Mouse (Mus musculus) neural tube, embryonic 12.5 days (tissue): ENCODE measurements around the gene Zfp618. TPM values are rescaled to one million over a fixed set of nuclear protein-coding genes. Genes with fewer than 3 reads are reported as not detected.

Experiments
- ATAC-seq: fragments of 200-750 bp; cut with Nextera tagmentation; 2 replicates; pipeline ENCODE4 v1.8.0; 2017; ENCODE audit warnings: low read depth, mild to moderate bottlenecking, moderate TSS enrichment, moderate library complexity; ENCODE audit not compliant: low FRiP score
- H3K27ac ChIP-seq: fragments of 300-500 bp; sonication (generic); 2 replicates; pipeline ENCODE4 v1.5.1; 2016
- H3K27me3 ChIP-seq: fragments of 300-500 bp; sonication (generic); replicated peaks from 2 replicates; pipeline ENCODE4 v1.6.1; 2016; ENCODE audit warnings: mild to moderate bottlenecking
- H3K36me3 ChIP-seq: fragments of 300-500 bp; sonication (generic); 2 replicates; pipeline ENCODE4 v1.6.1; 2016; ENCODE audit warnings: mild to moderate bottlenecking
- H3K4me1 ChIP-seq: fragments of 300-500 bp; sonication (generic); 2 replicates; pipeline ENCODE4 v1.6.1; 2016
- H3K4me2 ChIP-seq: fragments of 300-500 bp; sonication (generic); replicated peaks from 2 replicates; pipeline ENCODE4 v1.6.1; 2016; ENCODE audit warnings: mild to moderate bottlenecking
- H3K4me3 ChIP-seq: fragments of 300-500 bp; sonication (generic); 2 replicates; pipeline ENCODE4 v1.5.1; 2016
- H3K9ac ChIP-seq: fragments of 300-500 bp; sonication (generic); 2 replicates; pipeline ENCODE4 v1.6.1; 2016; ENCODE audit warnings: mild to moderate bottlenecking
- H3K9me3 ChIP-seq: fragments of 300-500 bp; sonication (generic); 2 replicates; pipeline ENCODE4 v1.6.1; 2016; ENCODE audit warnings: mild to moderate bottlenecking
- WGBS: fragments of 180-500 bp; shearing (Covaris S2); methylation state at CpG from one replicate; pipeline ENCODE4 v1.1.7; 2016; 5-methylcytosine and 5-hydroxymethylcytosine counted together
- polyA plus RNA-seq: library from polyadenylated mRNA; unstranded; fragments of >200 nt; fragmentation: Nextera tagmentation; extraction: Ambion mirVana; gene quantifications from 2 replicates; pipeline ENCODE4 v1.2.1, GENCODE M21; 2016

The Zfp618 gene
- polyA plus RNA-seq, 1 experiment from 2014 or later, result 46.7 TPM

DNA sequence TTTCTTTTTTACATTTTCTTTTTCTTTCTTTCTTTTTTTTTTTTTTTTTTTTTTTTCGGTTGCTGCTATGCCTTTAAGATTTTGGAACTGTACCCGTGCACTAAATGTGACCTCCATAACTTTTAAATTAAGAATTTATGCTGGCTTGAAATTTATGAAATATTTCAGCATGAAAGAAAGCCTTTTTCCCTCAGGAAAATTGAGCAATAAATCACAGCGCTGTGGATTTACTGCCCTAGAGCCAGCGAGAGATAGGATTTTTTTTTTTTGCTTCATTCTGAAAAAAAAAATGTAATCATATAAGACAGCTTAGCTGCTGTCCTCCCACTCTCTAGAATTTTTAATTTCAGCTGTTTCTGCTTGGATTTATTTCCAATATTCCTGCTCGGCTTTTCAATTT is 92.2 kb downstream of the Zfp618 start:
- WGBS, result 49% methylated on average over 5 of the region's 5 CpGs
- Histone ChIP-seq H3K27ac (no peak overlapping the region), H3K4me1 (peaks cover 27% of the 10 kb centered on the region), H3K4me2 (no peak overlapping the region), H3K4me3 (no peak overlapping the region), H3K9me3 (no peaks in the 10 kb centered on the region), H3K36me3 (0 out of 2 replicates have a peak, but pooled peaks cover under 1% of the 10 kb centered on the region), H3K9ac (no peak overlapping the region), H3K27me3 (no peaks in the 10 kb centered on the region)
- no peak for ATAC-seq

DNA sequence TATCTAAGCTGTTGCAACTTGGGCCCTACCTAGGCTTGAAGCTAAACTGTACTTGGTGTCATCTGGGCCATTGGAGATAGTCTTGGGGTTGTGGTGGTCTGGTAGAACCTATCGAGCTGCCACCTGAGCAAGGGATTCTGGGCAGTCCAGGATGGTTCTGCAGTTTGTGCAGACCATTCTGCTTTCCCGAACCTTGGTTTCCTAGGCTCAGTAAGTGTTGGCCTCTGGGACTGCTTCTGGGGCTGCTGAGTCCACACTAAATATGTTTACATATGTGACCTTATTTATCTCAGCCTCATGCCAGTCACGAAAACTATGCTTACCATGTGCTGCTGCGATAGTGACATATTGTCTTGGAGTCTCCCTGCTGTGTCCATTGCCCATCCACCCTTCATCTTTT is 93.3 kb downstream of the Zfp618 start:
- Histone ChIP-seq H3K4me2 (no peak overlapping the region), H3K36me3 (0 out of 2 replicates have a peak, but pooled peaks cover 6% of the 10 kb centered on the region), H3K4me1 (peaks cover 27% of the 10 kb centered on the region), H3K27ac (no peak overlapping the region), H3K4me3 (no peak overlapping the region), H3K27me3 (no peaks in the 10 kb centered on the region), H3K9ac (no peak overlapping the region), H3K9me3 (no peaks in the 10 kb centered on the region)
- WGBS, result 95% methylated on average over 4 of the region's 4 CpGs
- ATAC-seq, result no peak

DNA sequence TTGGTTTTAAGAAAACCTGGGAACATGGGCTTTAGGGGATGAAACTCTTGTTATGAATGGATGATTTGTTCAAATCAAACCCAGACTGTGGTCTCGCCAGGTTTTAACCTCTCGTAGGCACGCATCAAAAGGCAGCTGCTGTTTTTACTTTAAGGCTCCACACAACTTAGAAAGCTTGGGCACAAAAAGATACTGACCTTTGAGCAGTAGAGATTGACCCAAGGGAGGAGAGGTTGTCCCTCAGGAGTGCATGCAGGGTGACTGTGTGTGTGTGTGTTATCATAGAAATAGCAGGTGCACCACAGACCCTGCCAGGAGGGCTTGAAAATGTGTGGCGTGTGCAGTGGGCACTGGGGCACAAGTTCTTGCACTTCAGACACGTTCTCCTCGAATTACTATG is 95.0 kb downstream of the Zfp618 start:
- H3K27ac ChIP-seq, result no peak overlapping the region
- no peaks in the 10 kb centered on the region for H3K27me3 ChIP-seq
- ATAC-seq, result no peak
- no peak overlapping the region for H3K4me2 ChIP-seq
- peaks cover 27% of the 10 kb centered on the region for H3K4me1 ChIP-seq
- H3K36me3 ChIP-seq, result 0 out of 2 replicates have a peak, but pooled peaks cover 6% of the 10 kb centered on the region
- no peaks in the 10 kb centered on the region for H3K9me3 ChIP-seq
- H3K4me3 ChIP-seq, result no peak overlapping the region
- no peak overlapping the region for H3K9ac ChIP-seq
- 74% methylated on average over 6 of the region's 6 CpGs for WGBS

DNA sequence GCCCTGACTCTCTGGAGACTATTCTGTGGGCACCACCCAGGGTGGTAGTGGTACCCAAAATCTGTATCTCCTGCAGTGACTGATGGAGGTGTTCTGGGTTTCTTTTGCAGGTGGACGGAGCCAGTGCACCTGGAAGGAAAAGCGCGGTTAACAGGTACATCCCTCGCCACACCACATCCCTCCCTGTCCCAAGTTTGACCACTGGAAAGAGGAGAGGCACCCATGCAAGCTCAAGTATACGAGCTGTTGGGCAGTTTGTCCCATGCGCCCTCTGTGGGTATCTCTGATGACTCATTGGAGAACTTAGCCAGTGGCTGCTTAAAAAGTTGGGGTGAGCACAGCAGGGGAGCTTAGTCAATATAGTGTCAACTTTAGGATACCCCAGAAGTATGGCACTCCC is 96.0 kb downstream of the Zfp618 start:
- Histone ChIP-seq H3K9ac (no peak overlapping the region), H3K27me3 (no peaks in the 10 kb centered on the region), H3K4me3 (no peak overlapping the region), H3K9me3 (no peaks in the 10 kb centered on the region), H3K27ac (peak overlapping the region; percentile 15; the same call in 1 of the 2 replicates), H3K4me1 (peaks cover 24% of the 10 kb centered on the region), H3K36me3 (0 out of 2 replicates have a peak, but pooled peaks cover 6% of the 10 kb centered on the region), H3K4me2 (no peak overlapping the region)
- no peak for ATAC-seq
- 94% methylated on average over 6 of the region's 6 CpGs for WGBS

DNA sequence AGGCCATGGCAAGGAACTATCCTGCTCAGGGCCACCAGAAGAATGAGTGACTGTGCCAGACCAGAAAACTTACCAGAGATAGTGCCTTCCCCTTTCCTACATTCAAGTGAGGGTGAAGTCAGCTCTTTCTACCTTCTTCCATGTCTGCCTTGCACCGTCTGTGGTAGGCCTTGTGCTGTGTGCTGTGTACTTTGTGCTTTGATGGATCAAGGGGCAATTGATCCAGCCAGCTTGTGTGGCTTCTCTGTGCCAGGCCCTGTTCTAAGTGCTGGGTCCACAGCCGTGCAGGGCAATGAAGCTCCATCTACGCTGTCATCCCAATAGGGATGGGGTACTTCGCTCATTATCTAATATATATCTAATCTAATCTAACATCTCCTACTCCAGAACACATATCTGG is 98.0 kb downstream of the Zfp618 start:
- ATAC-seq, result no peak
- Histone ChIP-seq H3K9ac (no peak overlapping the region), H3K36me3 (0 out of 2 replicates have a peak, but pooled peaks cover 6% of the 10 kb centered on the region), H3K27me3 (no peaks in the 10 kb centered on the region), H3K9me3 (no peaks in the 10 kb centered on the region), H3K4me3 (no peak overlapping the region), H3K4me1 (peaks cover 15% of the 10 kb centered on the region), H3K4me2 (no peak overlapping the region), H3K27ac (no peak overlapping the region)
- WGBS, result 96% methylated on average over 4 of the region's 4 CpGs

DNA sequence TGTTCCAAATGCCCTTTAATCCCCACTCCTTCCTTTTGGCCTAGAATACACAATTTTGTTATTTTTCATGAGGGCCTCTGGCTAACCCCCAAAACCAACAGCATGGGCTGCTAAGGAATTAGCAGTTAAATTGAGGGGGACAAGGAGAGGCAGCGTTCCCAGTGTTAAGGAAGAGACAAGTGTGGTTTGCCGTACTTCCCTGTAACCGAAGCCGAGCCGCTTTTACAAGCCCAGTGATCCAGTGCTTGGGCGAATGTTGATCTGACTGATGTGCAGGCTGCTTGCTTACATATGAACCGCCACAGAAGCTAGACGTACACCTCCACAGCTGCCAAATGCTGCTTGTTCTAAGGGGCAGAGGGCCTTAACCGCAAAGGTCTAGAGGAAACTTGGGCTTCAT is 99.5 kb downstream of the Zfp618 start:
- 96% methylated on average over 9 of the region's 9 CpGs for WGBS
- Histone ChIP-seq H3K9me3 (no peaks in the 10 kb centered on the region), H3K36me3 (0 out of 2 replicates have a peak, but pooled peaks cover 6% of the 10 kb centered on the region), H3K4me1 (peaks cover 11% of the 10 kb centered on the region), H3K27me3 (no peaks in the 10 kb centered on the region), H3K27ac (no peak overlapping the region), H3K4me3 (no peak overlapping the region), H3K4me2 (no peak overlapping the region), H3K9ac (no peak overlapping the region)
- ATAC-seq, result no peak

DNA sequence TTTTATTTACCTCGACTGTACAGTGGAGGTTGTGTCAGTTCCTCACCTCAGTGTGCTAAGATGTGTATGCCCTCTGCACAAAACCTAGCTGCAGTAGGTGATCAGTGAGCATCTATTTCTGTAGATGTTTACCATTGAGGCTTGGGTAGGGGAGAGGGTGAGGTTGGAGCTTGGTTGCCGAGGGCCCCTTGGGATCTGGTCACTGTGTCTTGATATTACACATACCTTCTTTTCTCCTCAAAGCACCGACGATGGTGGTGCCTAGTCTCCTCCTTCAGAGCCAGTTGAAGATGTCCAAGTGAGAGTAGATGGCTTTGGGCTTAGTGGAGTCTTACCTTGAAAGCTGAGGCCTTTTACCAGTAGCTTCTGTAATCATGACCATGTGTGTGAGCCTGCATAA is 101.4 kb downstream of the Zfp618 start:
- 92% methylated on average over 4 of the region's 4 CpGs for WGBS
- Histone ChIP-seq H3K9me3 (no peaks in the 10 kb centered on the region), H3K9ac (no peak overlapping the region), H3K36me3 (0 out of 2 replicates have a peak, but pooled peaks cover 6% of the 10 kb centered on the region), H3K4me2 (no peak overlapping the region), H3K27ac (no peak overlapping the region), H3K4me3 (no peak overlapping the region), H3K4me1 (0 out of 2 replicates have a peak, but pooled peaks cover 3% of the 10 kb centered on the region), H3K27me3 (no peaks in the 10 kb centered on the region)
- no peak for ATAC-seq

DNA sequence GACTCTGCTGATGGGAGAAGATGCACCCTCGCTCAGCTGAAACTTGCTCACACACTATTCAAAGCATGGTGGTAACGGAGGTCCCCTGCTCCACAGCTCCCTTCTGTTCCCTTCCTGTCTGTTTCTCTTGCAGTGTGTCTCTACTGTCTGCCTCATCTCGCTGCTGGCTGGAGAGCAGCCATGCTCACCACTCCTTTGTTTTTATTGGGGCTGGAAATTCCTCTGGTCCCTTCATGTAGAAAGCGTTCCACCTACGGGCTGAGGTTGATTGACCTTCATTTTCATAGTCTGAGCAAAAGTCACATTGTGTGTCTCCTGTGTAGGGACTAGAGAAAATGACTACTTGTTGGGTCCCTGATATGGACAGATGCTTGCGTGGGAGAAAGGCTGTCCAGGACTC is 102.4 kb downstream of the Zfp618 start:
- Histone ChIP-seq H3K36me3 (0 out of 2 replicates have a peak, but pooled peaks cover 3% of the 10 kb centered on the region), H3K4me2 (no peak overlapping the region), H3K4me1 (0 out of 2 replicates have a peak, but pooled peaks cover 3% of the 10 kb centered on the region), H3K9me3 (no peaks in the 10 kb centered on the region), H3K27me3 (no peaks in the 10 kb centered on the region), H3K9ac (no peak overlapping the region), H3K4me3 (no peak overlapping the region), H3K27ac (no peak overlapping the region)
- ATAC-seq, result no peak
- 84% methylated on average over 6 of the region's 6 CpGs for WGBS

DNA sequence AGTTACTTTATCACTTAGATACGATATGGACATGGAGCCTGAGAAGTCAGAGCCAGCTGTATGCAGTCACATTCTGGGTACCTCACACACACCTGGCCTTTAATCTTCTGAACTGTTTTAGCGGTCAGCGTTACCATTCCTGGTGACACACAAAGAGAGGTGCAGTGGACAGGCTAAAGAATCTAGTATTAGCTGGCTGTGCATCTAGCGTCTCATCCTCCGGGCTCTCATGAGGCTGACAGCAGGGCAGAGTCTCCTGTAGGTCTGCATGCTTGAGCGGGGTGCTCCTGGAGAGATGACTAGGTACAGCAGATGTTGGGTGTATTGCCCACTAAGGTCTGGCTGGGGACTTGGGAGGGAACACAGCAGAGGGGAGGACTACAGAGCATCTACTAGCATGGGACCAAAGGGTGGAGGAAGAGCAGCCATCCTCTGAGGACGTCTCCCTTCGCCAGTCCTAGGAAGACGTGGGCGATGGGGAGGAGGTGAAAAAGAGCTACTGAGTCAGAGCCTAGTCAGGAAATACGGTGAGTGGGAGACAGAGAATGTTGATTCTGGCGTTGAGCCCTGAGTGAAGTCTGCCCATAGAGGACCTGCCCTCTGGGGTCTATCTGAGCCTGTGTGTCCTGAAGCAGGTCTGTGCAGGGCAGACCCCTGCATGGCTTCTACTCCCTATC is 103.3 kb downstream of the Zfp618 start:
- Histone ChIP-seq H3K27ac (no peak overlapping the region), H3K4me2 (no peak overlapping the region), H3K9me3 (no peaks in the 10 kb centered on the region), H3K4me3 (no peak overlapping the region), H3K27me3 (no peaks in the 10 kb centered on the region), H3K9ac (no peak overlapping the region), H3K36me3 (no peaks in the 10 kb centered on the region), H3K4me1 (0 out of 2 replicates have a peak, but pooled peaks cover 3% of the 10 kb centered on the region)
- no peak for ATAC-seq
- WGBS, result 94% methylated on average over 12 of the region's 12 CpGs

DNA sequence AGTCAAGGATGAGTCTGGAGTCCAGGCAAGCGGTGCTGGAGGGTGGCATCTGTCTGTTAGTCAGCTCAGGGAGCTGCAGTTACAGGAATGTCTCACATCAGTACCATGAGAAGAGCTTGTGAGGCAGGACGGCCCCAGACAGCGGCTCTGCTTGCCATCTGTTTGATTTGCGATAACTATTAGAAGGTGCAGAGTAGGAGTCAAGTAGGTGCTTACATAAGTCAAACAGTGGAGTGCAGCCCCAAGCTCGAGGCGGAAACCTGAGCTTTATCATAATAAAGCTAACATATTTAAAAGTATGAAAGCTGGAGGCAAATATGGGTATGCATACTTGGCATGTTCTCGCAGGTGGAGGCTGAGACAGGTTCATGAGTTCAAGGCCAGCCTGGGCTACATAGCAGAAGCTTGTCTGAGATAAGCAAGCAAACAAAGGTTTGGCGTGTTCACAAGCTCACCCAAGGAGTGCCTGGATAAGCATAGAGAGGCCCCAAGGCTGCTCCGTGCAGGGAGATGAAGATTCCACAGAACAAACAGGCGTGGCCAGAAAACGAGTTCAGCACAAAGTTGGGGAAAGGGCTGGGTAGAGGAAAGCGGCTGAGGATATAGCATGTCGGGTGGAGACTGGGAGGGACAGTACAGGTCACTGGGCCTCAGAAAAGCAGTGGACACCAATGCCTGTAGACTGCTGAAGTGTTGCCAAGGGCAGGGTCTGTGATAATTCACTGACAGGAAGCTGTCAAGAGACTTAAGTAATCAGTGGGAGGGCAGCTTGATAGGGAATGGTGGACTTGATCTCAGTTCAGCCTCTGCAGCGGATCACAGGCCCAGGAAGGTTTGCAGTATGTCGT is 106.3 kb downstream of the Zfp618 start:
- 0 out of 2 replicates have a peak, but pooled peaks cover 3% of the 10 kb centered on the region for H3K4me1 ChIP-seq
- no peak overlapping the region for H3K27ac ChIP-seq
- H3K9ac ChIP-seq, result no peak overlapping the region
- H3K4me3 ChIP-seq, result no peak overlapping the region
- H3K9me3 ChIP-seq, result no peaks in the 10 kb centered on the region
- no peaks in the 10 kb centered on the region for H3K27me3 ChIP-seq
- H3K4me2 ChIP-seq, result no peak overlapping the region
- WGBS, result 79% methylated on average over 15 of the region's 15 CpGs
- ATAC-seq, result no peak
- H3K36me3 ChIP-seq, result no peaks in the 10 kb centered on the region

DNA sequence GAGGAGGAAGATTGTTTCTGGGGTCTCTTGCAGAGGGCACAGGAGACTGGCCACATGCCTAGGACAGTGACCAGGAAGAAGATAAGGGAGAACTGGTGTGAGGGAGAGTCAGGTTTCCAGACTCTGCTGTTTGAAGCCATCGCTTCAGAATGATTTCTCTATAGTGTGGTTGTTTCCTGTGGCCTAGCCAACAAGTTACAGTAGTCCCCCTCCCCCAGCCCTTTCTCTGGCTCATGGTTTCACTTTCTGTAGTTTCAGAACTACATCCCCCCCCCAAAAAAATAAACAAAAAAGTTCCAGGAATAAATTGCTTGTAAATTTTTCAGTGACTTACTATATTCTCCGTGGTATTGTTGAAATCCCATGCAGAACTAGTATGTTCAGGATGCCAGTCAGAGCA is 107.8 kb downstream of the Zfp618 start:
- ATAC-seq, result no peak

DNA sequence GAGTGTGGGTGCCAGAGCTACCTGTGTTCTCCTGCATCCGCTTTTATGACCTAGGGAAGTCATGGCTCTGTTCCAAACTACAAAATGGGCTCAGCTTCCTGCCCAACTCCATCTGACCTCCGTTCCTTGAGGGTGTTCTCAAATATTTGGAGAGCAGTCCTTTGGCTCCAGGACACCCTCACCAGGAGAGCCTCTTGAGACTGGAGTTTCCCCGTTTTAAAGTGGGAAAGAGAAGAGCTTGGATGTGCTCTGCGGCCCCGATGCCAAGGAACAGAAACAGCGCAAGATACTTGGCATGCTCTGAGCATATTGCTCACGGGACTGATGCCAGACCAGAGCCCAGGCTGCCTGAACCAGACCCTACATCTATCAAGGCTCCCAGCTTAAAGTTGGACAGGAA is 113.8 kb downstream of the Zfp618 start:
- H3K9me3 ChIP-seq, result no peaks in the 10 kb centered on the region
- no peak overlapping the region for H3K27ac ChIP-seq
- 93% methylated on average over 7 of the region's 7 CpGs for WGBS
- H3K4me3 ChIP-seq, result no peak overlapping the region
- peaks cover 54% of the 10 kb centered on the region for H3K36me3 ChIP-seq
- no peak overlapping the region for H3K4me2 ChIP-seq
- H3K4me1 ChIP-seq, result no peaks in the 10 kb centered on the region
- no peaks in the 10 kb centered on the region for H3K27me3 ChIP-seq
- no peak for ATAC-seq
- H3K9ac ChIP-seq, result no peak overlapping the region

More for the DNA sequence above, 107.8 kb downstream of the Zfp618 start:
- H3K27me3 ChIP-seq, result no peaks in the 10 kb centered on the region
- WGBS, result 89% methylated on average over 2 of the region's 2 CpGs
- H3K4me1 ChIP-seq, result 0 out of 2 replicates have a peak, but pooled peaks cover 3% of the 10 kb centered on the region
- H3K9ac ChIP-seq, result no peak overlapping the region
- H3K9me3 ChIP-seq, result no peaks in the 10 kb centered on the region
- no peak overlapping the region for H3K27ac ChIP-seq
- H3K4me2 ChIP-seq, result no peak overlapping the region
- no peak overlapping the region for H3K4me3 ChIP-seq
- H3K36me3 ChIP-seq, result peaks cover 7% of the 10 kb centered on the region
